ENCODE assay signal across 8 mouse cellular contexts in genomic region chr5:23787536-23788389, GRCm38 (mm10). TPM values are rescaled to one million over a fixed set of nuclear protein-coding genes. Genes with fewer than 3 reads are reported as not detected.
A peak's percentile ranks its signal among the peaks of the same experiment; 100 is the strongest.
DNase-seq lines count a peak whose midpoint lies in the region; ATAC-seq lines count a peak whose summit lies in the region.

Gene Rint1 (plus strand): TSS chr5:23787711.

- peak; percentile 87 for ATAC-seq in hindbrain, embryonic 15.5 days (ENCODE audit: low FRiP score, low read depth)

- WGBS in hindbrain, embryonic 15.5 days: 4% methylated on average over 47 of the region's 47 CpGs

- peak within 1 kb of the TSS; percentile 92 for H3K9ac ChIP-seq in hindbrain, embryonic 15.5 days

- no peaks in the 10 kb centered on the region for H3K27me3 ChIP-seq in hindbrain, embryonic 15.5 days

- DNase-seq in T-cell, adult 2 months (ENCODE audit: low spot score): peak; percentile 90
- DNase-seq in cerebellum, postnatal 36 days: peak; percentile 95 to 99
- DNase-seq in frontal cortex, postnatal 36 days (ENCODE audit: low spot score in 2 of 2): peak; percentile 95 to 96
- peak; percentile 90 for DNase-seq in left cerebral cortex, adult 11 months (ENCODE audit: low spot score)
- DNase-seq in lung, postnatal 4 days: peak; percentile 92 to 96
- DNase-seq in retina, postnatal 7 days (ENCODE audit: low read depth, low spot score): peak; percentile 89
- peak; percentile 97 for DNase-seq in urinary bladder, adult 2 months (ENCODE audit: low spot score)

- H3K9me3 ChIP-seq in hindbrain, embryonic 15.5 days: no peaks in the 10 kb centered on the region

- H3K27ac ChIP-seq in hindbrain, embryonic 15.5 days (replicated peaks): peak within 1 kb of the TSS; percentile 78

- H3K4me1 ChIP-seq in hindbrain, embryonic 15.5 days (replicated peaks): peaks cover 17% of the 10 kb centered on the region

- peak within 1 kb of the TSS; percentile 97 for H3K4me3 ChIP-seq in hindbrain, embryonic 15.5 days

- peak within 1 kb of the TSS; percentile 97 for H3K4me2 ChIP-seq in hindbrain, embryonic 15.5 days

- peaks cover 9% of the 10 kb centered on the region for H3K36me3 ChIP-seq in hindbrain, embryonic 15.5 days

RNA-seq across cellular contexts. Expression of gene Rint1, which starts in this region (rescaled TPM):
- 28.2 and 32.6 TPM in 2 replicates for polyA plus RNA-seq in hindbrain, embryonic 15.5 days (2015; fragmentation: Nextera tagmentation; extraction: Ambion mirVana)
- polyA plus RNA-seq in urinary bladder, adult 2 months (2012; rRNA removed): 16.4 and 18.4 TPM in 2 replicates

Comparison
In these comparisons a context has a peak if more than half of its experiments do, and no peak if none do; other contexts are left out.
1. Peak in every context shown above with its lines: DNase-seq, ATAC-seq, H3K4me3 ChIP-seq and H3K27ac ChIP-seq.